In genomic region chr7:93038472-93038828, GRCm38 (mm10) we compare ENCODE assay signal across 9 mouse cellular contexts. TPM values are rescaled to one million over a fixed set of nuclear protein-coding genes. Genes with fewer than 3 reads are reported as not detected.
DNase-seq lines count a peak whose midpoint lies in the region; ATAC-seq and TF ChIP-seq lines count a peak whose summit lies in the region.
"Had no signal": no experiment of that assay in that cellular context is flagged by ENCODE, and none has a peak within 500 bp of the region (broad histone marks: within the 10 kb centered on the region; RNA-seq: fewer than 3 reads in every experiment).

No protein-coding gene starts in this region.

- no peak overlapping the region for H3K4me3 ChIP-seq in heart, adult 2 months
- H3K4me3 ChIP-seq in heart, embryonic 10.5 days, result no peak overlapping the region
- no peak overlapping the region for H3K4me3 ChIP-seq in hindbrain, embryonic 15.5 days
- no peak overlapping the region for H3K4me3 ChIP-seq in olfactory bulb, adult 2 months (ENCODE audit: insufficient read depth, low read depth, low read length)
- H3K4me3 ChIP-seq: embryonic facial prominence, embryonic 15.5 days; lung, embryonic 15.5 days had no signal

- no peak overlapping the region for H3K9ac ChIP-seq in heart, adult 2 months (ENCODE audit: low read depth, low read length)
- H3K9ac ChIP-seq in hindbrain, embryonic 15.5 days, result no peak overlapping the region
- H3K9ac ChIP-seq: embryonic facial prominence, embryonic 15.5 days; lung, embryonic 15.5 days had no signal

- peak; percentile 63; the same call in 1 of the 2 replicates for ATAC-seq in hindbrain, embryonic 15.5 days (ENCODE audit: low FRiP score, low read depth)

- no peaks in the 10 kb centered on the region for H3K36me3 ChIP-seq in heart, adult 2 months (ENCODE audit: control insufficient read depth, insufficient read depth, low read length)
- no peaks in the 10 kb centered on the region for H3K36me3 ChIP-seq in heart, embryonic 10.5 days
- no peaks in the 10 kb centered on the region for H3K36me3 ChIP-seq in hindbrain, embryonic 15.5 days
- H3K36me3 ChIP-seq: embryonic facial prominence, embryonic 15.5 days; lung, embryonic 15.5 days had no signal

- H3K27me3 ChIP-seq in heart, adult 2 months (ENCODE audit: control insufficient read depth, insufficient read depth, low read length), result no peaks in the 10 kb centered on the region
- no peaks in the 10 kb centered on the region for H3K27me3 ChIP-seq in heart, embryonic 10.5 days (ENCODE audit: insufficient read depth, poor library complexity, severe bottlenecking)
- no peaks in the 10 kb centered on the region for H3K27me3 ChIP-seq in hindbrain, embryonic 15.5 days
- H3K27me3 ChIP-seq: embryonic facial prominence, embryonic 15.5 days; lung, embryonic 15.5 days had no signal

- TF ChIP-seq CTCF in heart, adult 2 months (IDR thresholded peaks at IDR 0.05), result no peak
- TF ChIP-seq CTCF in olfactory bulb, adult 2 months (IDR thresholded peaks at IDR 0.05; ENCODE audit: insufficient read depth, low read depth, low read length), result no peak

- WGBS in heart, adult 2 months, result 7% methylated on average over 1 of the region's 1 CpGs
- 45% methylated on average over 1 of the region's 1 CpGs for WGBS in heart, embryonic 10.5 days
- 27% methylated on average over 1 of the region's 1 CpGs for WGBS in hindbrain, embryonic 15.5 days
- 46% methylated on average over 1 of the region's 1 CpGs for WGBS in olfactory bulb, adult 2 months

- H3K9me3 ChIP-seq in heart, embryonic 10.5 days, result no peaks in the 10 kb centered on the region
- no peaks in the 10 kb centered on the region for H3K9me3 ChIP-seq in hindbrain, embryonic 15.5 days
- H3K9me3 ChIP-seq: embryonic facial prominence, embryonic 15.5 days; lung, embryonic 15.5 days had no signal

- H3K27ac ChIP-seq in heart, adult 2 months, result peak overlapping the region; percentile 38
- H3K27ac ChIP-seq in heart, embryonic 10.5 days, result no peak overlapping the region
- peak overlapping the region; percentile 52 for H3K27ac ChIP-seq in hindbrain, embryonic 15.5 days (replicated peaks)
- 0 out of 2 replicates have a peak overlapping the region, but pooled peaks have one; percentile 14 for H3K27ac ChIP-seq in olfactory bulb, adult 2 months (ENCODE audit: insufficient read depth, low read depth, low read length)
- H3K27ac ChIP-seq: embryonic facial prominence, embryonic 15.5 days; lung, embryonic 15.5 days had no signal

- no peaks in the 10 kb centered on the region for H3K79me2 ChIP-seq in heart, adult 2 months (replicated peaks; ENCODE audit: control insufficient read depth, insufficient read depth, low read length)

- peak; percentile 21 to 30 for DNase-seq in heart, adult 2 months
- DNase-seq in heart, embryonic 10.5 days (ENCODE audit: low spot score), result no peak
- peak; percentile 18 for DNase-seq in right cerebral cortex, postnatal 4 days
- DNase-seq in right cerebral cortex, postnatal 25 days, result no peak
- DNase-seq in gastrocnemius, adult 18-20 months (ENCODE audit: low spot score), result no peak

- no peak for TF ChIP-seq POLR2A in heart, adult 2 months (IDR thresholded peaks at IDR 0.05; ENCODE audit: insufficient read depth, low read depth, low read length)
- no peak for TF ChIP-seq POLR2A in olfactory bulb, adult 2 months (IDR thresholded peaks at IDR 0.05; ENCODE audit: insufficient read depth, low read depth, low read length)

- H3K4me1 ChIP-seq in heart, adult 2 months (ENCODE audit: control insufficient read depth, insufficient read depth, low read length), result peaks cover 2% of the 10 kb centered on the region; the same call in 1 of the 2 replicates
- H3K4me1 ChIP-seq in heart, embryonic 10.5 days, result no peaks in the 10 kb centered on the region
- no peaks in the 10 kb centered on the region for H3K4me1 ChIP-seq in hindbrain, embryonic 15.5 days (replicated peaks)
- no peaks in the 10 kb centered on the region for H3K4me1 ChIP-seq in olfactory bulb, adult 2 months (ENCODE audit: control insufficient read depth, insufficient read depth, low read length)
- H3K4me1 ChIP-seq: embryonic facial prominence, embryonic 15.5 days; lung, embryonic 15.5 days had no signal

- H3K4me2 ChIP-seq in hindbrain, embryonic 15.5 days, result no peak overlapping the region
- H3K4me2 ChIP-seq: embryonic facial prominence, embryonic 15.5 days; lung, embryonic 15.5 days had no signal

- intact Hi-C loops in heart, adult 2 months (cut with DNase I), result no loop called here

- TF ChIP-seq EP300 in heart, adult 2 months (IDR thresholded peaks at IDR 0.05; ENCODE audit: insufficient read depth, low read depth, low read length), result no peak

RNA-seq across cellular contexts. Expression of gene Fam181b, which starts 41.2 kb away (rescaled TPM):
- 1 to 10 TPM; 4.4 to 5.0 TPM for total RNA-seq in heart, adult 2 months (2021)
- polyA plus RNA-seq in heart, adult 2 months (2012; rRNA removed), result 1.3 and 1.4 TPM in 2 replicates
- 1.6 and 3.8 TPM in 2 replicates for polyA plus RNA-seq in heart, embryonic 10.5 days (2016; fragmentation: Nextera tagmentation; extraction: Ambion mirVana)
- polyA plus RNA-seq in hindbrain, embryonic 15.5 days (2015; fragmentation: Nextera tagmentation; extraction: Ambion mirVana), result 57.1 and 65.4 TPM in 2 replicates
- polyA plus RNA-seq in olfactory bulb, adult 2 months (2012; ENCODE audit: insufficient read depth, insufficient read length, low replicate concordance, missing spikeins), result not detected in 2 replicates
- under 1 TPM; 0.48 to 0.90 TPM for total RNA-seq in gastrocnemius, adult 18-20 months (2021)

Comparison
In these comparisons a context has a peak if more than half of its experiments do, and no peak if none do; other contexts are left out.
1. DNase-seq: peak in heart, adult 2 months (2 of 2) and right cerebral cortex, postnatal 4 days (single experiment); none in heart, embryonic 10.5 days (single experiment), right cerebral cortex, postnatal 25 days (single experiment) and gastrocnemius, adult 18-20 months (single experiment).
2. RNA of gene Fam181b, which starts 41.2 kb away (polyA plus RNA-seq): 57.1 to 65.4 TPM in hindbrain, embryonic 15.5 days; 1.6 to 3.8 TPM in heart, embryonic 10.5 days, 1.3 to 1.4 TPM in heart, adult 2 months and not detected in olfactory bulb, adult 2 months; every median in the first group is over 10 times any median in the second.